Mouse (Mus musculus): ENCODE data around the gene Napsa. TPM values are rescaled to one million over a fixed set of nuclear protein-coding genes. Genes with fewer than 3 reads are reported as not detected.
A peak's percentile ranks its signal among the peaks of the same experiment; 100 is the strongest.

Gene Napsa
- total RNA-seq, 2 experiments from 2014 or later = not detected

DNA sequence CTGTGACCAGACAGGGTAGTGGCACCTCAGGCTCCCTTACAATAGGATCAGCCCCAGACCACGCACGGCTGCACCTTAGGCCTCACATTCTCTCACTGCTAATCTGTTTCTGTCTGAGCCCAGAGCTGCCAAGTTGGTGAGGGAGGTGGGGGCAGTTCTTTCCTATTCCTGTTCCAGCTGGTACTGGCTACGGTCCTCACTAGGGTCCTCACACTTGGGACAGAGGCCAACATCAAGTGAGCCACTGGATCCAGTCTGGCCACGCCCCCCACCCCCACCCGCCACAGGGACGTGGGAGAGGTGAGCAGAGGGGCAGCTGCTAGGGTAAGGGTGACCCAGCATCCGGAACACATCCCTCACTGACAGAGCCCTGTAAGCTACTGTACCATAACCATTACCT lies 35.2 kb upstream of the Napsa start:
- no peak for DNase-seq
- intact Hi-C loops (cut with DNase I; ENCODE audit: low total_unique reads) = no loop called here

GRCm38 (mm10) chr7:44537496-44537895 lies 34.7 kb upstream of the Napsa start:
- DNase-seq = no peak
- intact Hi-C loops (cut with DNase I; ENCODE audit: low total_unique reads) = no loop called here

DNA sequence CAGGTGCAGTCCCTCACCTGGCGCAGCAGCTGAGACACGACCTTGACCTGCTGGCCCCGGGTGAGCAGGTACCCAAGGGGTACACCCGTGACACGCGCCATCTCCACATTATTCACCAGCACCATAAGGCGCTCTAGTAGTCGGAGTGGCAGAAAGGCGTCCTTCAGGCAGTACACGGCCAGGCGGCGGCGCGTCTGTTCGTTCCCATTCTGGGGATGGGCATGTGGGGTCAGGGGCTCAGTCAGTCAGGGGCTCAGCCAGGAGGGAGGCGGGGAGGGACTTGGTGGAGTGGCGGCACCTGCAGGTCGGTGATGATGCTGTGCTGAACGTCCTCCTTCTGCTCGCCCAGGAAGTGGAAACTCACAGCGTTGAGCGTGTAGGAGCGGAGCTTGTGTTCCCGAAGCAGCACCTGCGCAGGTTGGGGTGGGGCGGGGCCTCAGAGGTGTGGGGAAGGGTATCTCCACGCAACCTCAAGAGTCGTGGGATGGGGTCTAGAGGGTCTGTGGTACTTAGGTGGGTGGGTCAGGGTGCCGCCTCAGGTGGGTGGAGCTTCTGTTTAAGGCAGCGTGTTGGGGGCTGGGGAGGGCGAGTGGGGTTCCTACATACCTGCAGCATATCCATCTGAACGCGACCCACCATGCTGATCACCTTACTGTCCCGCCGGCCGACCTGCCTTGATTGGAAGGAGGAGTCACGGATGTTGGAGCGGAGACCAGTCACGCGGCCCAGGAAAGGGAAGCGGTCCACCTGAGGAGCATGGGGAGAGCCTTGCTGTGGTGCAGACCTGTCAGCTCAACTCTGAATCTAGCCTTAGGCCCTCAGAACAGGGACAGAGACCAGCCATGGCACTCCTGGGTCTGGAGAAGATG lies 33.2 kb upstream of the Napsa start:
- intact Hi-C loops (cut with DNase I; ENCODE audit: low total_unique reads) = no loop called here
- DNase-seq = no peak

- intact Hi-C loops (cut with DNase I; ENCODE audit: low total_unique reads) = no loop called here
- no peak for DNase-seq
Measured at GRCm38 (mm10) chr7:44542555-44542954, 29.6 kb upstream of the Napsa start.

DNA sequence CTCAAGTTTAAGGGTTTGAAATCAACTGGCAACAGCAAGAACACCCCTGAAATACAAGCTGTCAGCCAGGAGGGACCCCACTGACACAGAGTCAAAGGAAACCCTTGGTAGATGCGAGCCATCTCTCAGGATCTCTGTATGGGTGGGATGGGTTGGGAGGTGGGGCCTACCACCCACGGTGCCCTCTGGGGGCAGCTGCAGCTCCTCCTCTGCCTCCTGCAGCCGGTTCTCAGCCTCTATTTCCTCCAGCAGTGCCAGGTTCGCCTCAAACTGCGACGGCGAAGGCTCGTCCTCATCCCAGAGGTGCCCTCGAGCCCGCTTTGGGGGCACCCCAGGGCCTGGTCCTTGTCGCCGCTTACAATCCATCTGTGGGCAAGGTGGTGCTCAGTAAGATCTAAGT lies 29.1 kb upstream of the Napsa start:
- intact Hi-C loops (cut with DNase I; ENCODE audit: low total_unique reads) = no loop called here
- no peak for DNase-seq

DNA sequence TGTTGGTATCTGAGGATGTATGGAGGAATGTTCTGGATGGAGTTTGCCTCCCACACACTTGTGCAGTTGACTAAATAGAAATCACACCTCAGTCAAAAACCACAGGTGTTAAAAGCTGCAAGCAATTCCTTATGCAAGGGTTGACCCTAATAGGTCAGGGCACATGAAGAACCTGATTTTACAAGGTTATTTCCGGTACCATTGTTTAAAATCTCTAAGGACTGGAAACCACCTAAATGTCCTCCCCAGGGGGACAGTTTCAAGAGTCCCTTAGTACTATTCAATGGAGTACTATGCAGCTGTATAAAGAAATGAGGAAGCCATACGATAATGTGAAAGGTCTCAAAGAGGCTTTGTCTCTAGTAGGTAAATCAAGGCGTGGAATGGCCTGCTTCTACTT lies 25.9 kb upstream of the Napsa start:
- no peak for DNase-seq
- intact Hi-C loops (cut with DNase I; ENCODE audit: low total_unique reads) = no loop called here

DNA sequence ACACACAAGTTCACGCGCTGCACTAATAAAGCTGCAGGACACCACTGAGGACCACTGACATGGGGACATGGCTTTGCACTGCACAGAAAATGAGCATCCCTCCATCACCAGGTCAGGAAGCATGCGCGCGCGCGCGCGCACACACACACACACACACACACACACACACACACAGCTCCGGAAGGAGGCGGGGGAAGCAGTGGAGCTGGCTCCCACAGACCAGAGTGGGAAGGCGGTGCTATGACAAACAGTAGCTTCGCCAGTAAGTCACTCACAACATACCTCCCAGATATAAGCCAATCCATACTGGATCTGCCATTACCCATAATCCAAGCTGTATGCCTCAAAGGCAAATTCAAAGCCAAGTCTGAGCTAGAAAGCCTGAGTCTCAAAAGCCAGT lies 25.1 kb upstream of the Napsa start:
- intact Hi-C loops (cut with DNase I; ENCODE audit: low total_unique reads) = no loop called here
- no peak for DNase-seq

DNA sequence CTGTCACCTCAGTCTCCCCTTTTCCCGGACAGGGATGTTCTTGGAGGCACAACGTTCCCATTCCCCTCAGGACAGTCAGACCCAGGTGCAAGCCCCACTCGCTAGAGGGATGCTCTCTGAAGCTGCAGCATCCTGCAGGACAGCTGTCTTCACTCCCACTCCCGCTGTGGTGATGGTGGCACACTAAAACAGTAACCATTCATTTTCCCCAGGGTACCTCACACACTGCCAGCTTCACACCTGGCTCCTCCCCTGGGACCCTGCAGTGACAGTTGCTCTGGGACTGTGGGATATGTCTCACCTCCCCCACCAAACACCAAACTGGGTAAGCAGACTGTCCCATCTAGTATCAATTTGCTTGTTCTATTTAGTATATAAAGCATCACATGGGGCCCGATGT lies 24.5 kb upstream of the Napsa start:
- intact Hi-C loops (cut with DNase I; ENCODE audit: low total_unique reads) = no loop called here
- no peak for DNase-seq

DNA sequence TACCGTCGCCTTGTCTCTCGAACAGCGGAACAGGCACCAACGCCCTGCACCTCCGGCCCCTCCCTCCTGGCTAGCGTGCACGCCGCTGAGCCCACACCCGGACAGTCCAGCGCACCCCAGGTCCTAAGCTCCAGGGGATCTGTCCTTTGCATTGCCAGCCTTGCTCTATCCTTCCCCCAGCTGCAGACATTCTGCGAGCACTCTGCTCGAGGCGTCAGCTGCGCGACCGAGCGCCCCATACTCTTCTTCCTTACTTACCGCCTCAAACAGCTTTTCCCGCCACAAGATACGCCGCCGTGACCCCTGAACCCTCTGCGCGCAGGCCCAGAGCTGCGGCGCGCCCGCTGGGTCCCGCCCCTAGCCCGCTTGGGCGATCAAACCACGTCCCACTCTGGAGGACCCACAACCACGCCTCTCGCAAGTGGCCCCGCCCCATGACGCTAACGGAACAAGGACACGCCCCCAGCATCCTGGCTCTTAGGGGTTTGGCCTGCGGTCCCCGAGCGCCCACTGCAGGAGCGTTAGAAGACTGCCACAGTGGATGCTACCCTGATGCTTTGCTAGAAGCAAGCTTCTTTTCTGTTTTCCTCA lies 23.6 kb upstream of the Napsa start, which contains the start of gene Pold1:
Gene Pold1, minus strand, starts transcription at position 353 of the 591 bp plus-strand sequence.
- peak; percentile 99 for DNase-seq
- intact Hi-C loops (cut with DNase I; ENCODE audit: low total_unique reads) = no loop called here

DNA sequence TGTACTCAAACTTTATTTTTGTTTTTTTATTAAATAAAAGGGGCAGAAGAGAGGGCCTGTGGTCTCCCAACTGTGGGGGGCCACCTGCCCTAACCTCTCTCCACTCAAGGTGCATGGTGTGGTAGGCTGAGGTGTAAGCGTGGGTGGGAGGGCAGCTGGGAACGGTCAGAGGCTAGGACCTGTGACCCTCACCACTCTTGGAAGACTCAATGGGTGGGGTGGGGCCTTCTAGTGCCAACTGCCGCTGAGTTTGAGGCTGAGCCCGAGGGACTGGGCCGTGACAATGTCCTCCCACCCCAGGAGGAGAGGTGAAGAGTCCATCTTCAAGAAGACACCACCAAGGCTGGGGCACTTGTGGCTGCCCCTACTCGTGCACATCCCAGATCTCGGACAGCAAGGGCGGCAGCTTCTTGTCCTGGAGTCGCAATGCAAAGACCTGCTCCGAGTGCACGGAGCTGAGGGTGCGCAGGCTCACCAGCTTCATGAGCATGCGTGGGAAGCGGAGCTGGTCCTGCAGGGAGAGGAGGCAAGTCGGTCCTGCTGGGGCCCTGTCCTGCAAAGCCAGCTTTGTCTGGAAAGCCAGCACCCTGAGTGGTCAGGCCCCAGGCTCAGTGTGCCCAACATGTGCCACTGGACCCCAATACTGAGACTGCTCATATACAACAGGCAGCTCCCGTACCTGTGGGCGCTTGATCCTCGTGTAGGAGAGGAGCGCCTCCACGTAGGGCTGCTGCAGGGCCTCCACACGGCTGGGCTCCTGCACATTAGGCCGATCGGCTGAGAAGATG lies 22.4 kb upstream of the Napsa start:
- intact Hi-C loops (cut with DNase I; ENCODE audit: low total_unique reads) = loop anchor here (5.0 kb wide), 1 partner anchor 48 kb away; no protein-coding TSS in a partner anchor

DNA sequence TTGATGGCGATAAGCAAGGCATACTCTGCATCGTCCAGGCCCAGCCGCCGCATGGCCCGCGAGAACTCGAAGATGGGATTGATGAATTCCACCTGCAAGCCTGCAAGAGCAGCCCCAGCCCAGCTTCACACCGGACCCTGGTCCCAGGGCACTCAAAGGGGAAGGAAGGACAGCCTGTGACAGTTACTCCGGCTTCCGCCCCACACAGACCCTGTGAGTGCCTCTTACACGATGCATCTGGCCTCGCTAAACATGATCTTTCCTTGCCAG lies 21.8 kb upstream of the Napsa start:
- intact Hi-C loops (cut with DNase I; ENCODE audit: low total_unique reads) = loop anchor here (5.0 kb wide), 1 partner anchor 48 kb away; no protein-coding TSS in a partner anchor
- DNase-seq = no peak

More for the DNA sequence above, 22.4 kb upstream of the Napsa start:
- DNase-seq = no peak

DNA sequence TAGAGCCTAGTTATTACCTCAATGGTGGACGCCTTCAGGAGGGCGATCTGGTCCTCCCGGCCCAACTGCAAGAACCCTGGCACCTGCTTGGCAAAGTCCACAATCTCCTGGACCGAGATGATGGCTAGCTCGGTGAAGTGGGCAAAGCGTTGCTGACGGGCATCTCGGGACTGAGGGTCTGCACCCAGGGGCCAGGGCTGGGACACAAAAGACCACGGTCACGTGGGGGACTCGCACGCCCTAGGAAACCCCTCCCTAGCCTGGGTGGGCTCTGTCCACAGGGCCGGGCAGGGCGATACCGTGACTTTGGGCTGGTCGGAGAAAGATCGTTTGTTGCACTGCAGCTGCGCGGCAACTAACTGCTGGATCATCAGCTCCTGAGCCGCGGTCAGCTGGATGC lies 20.9 kb upstream of the Napsa start:
- DNase-seq = no peak
- intact Hi-C loops (cut with DNase I; ENCODE audit: low total_unique reads) = loop anchor here (5.0 kb wide), 1 partner anchor 49 kb away; no protein-coding TSS in a partner anchor

DNA sequence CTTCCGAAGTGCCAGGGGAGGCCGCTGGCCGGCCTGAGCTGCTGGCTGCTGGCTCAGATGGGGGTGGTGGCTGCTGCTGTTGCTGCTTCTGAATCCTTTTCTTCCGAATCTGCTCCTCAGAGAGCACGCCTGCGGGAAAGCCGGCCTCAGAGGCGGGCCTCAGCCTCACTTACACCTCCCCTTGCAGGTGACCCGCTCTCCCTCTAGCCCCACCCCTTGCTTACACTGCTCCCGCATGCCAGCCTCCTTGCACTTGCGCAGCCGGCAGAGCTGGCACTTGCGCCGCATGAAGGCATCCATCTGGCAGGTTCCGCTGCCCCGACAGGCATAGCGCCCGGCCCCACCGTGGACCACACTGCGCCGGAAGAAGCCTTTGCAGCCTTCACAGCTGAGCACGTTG lies 20.4 kb upstream of the Napsa start:
- intact Hi-C loops (cut with DNase I; ENCODE audit: low total_unique reads) = loop anchor here (5.0 kb wide), 1 partner anchor 49 kb away; no protein-coding TSS in a partner anchor
- DNase-seq = no peak

GRCm38 (mm10) chr7:44552141-44552908 lies 19.9 kb upstream of the Napsa start:
- intact Hi-C loops (cut with DNase I; ENCODE audit: low total_unique reads) = loop anchor here (5.0 kb wide), 1 partner anchor 50 kb away; no protein-coding TSS in a partner anchor
- no peak for DNase-seq

DNA sequence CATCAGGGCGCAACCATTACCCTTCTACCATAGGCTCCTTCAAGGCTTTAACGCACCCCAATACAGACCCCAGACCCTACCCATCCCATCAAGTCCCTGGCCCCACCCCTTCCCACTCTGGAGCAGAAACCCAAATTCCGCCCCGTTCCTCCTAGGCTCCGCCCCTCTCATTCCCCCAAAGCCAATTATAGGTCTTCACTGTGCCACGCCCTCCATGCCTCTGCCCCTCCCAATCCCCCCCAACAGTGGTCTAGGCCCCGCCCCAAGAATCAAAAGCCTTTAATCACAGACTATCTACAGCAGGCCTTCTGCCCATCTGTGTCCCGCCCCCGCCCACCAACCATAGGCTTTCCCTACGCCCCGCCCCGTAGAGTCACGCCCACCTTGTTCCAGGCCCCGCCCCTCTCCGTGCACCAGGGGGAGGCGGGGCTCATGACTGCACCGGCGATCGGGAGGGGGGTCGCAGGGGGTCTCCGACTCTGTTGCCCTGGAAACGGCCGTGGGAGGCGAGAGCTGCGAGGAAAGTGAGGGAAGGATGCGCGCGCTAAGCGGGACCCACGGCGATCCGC lies 18.9 kb upstream of the Napsa start:
- intact Hi-C loops (cut with DNase I; ENCODE audit: low total_unique reads) = loop anchor here (5.0 kb wide), 1 partner anchor 51 kb away; no protein-coding TSS in a partner anchor
- peak; percentile 85 for DNase-seq

DNA sequence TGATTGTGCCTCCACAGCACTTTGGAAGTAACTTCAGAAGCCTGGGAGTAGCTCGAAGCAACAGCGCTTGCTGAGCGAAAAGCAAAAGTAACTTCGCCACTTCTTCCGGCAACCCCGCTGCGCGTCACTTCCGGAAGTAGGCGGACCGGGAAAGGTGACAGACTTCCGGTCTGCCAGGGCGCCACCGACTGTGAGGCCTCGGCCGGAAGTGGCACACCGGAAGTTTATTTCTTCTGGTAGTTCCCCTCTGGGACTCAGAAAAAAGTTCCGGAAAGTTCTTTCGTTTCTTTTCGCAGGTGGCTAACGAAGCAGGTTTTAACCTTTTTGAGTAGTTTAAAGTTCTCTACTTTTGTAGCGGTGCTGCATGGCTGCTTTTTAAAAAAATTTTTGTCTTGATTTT lies 18.4 kb upstream of the Napsa start, which contains the start of gene Nr1h2:
Gene Nr1h2, minus strand, starts transcription at position 126 of the 400 bp plus-strand sequence.
- peak; percentile 97 for DNase-seq
- intact Hi-C loops (cut with DNase I; ENCODE audit: low total_unique reads) = loop anchor here (5.0 kb wide), 1 partner anchor 52 kb away; no protein-coding TSS in a partner anchor

GRCm38 (mm10) chr7:44557629-44558028 lies 14.6 kb upstream of the Napsa start:
- intact Hi-C loops (cut with DNase I; ENCODE audit: low total_unique reads) = no loop called here
- no peak for DNase-seq

DNA sequence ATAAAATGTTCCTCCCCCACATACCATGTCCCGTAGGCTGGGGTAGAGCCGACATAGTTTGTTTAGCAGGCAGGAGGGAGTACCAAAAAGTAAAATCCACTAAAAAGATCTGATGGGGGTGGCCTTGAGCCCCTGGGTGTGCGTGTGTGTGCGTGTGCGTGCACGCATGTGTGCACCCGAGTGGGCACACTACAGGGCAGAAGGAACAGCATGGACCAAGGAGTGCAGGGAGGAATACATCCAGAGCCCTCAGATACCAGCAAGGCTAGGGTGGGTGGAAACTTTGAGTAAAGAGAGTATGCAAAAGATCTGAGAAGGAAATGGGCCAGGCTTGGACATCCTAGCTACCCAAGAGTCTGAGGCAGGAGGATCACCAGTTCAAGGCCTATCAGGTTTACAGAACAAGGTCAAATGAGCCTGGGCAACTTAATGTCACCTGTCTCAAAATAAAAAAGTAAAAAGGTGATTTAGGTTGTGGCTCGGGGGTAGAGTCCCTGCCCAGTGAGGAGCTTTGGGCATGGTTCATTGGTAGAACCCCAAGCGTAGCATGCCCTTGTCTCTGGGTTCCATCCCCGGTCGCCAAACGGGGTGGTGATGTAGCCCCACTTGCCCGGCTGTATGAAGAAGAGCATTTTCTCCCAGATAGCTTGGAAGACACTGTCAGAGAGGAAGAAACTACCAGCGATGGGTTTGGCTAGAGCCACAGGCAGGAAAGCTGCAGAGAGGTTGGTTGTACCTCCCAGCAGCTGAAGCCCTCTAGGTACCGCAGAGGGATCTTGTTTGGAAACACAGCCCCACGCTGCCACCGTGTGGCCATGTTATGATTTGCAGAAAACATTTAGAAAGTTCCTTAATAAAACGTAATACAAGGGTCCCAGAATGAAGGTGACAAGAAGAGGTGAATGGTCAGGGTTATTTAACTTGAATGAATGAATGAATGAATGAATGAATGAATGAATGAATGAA lies 11.5 kb upstream of the Napsa start:
- intact Hi-C loops (cut with DNase I; ENCODE audit: low total_unique reads) = loop anchor here (5.0 kb wide), 1 partner anchor 38 kb away; the partner anchor contains the start of gene Mybpc2
- peak; percentile 73 for DNase-seq

All from gastrocnemius, postnatal 14 days (tissue).